Mouse (Mus musculus): ENCODE results near the gene Arntl2.

DNA sequence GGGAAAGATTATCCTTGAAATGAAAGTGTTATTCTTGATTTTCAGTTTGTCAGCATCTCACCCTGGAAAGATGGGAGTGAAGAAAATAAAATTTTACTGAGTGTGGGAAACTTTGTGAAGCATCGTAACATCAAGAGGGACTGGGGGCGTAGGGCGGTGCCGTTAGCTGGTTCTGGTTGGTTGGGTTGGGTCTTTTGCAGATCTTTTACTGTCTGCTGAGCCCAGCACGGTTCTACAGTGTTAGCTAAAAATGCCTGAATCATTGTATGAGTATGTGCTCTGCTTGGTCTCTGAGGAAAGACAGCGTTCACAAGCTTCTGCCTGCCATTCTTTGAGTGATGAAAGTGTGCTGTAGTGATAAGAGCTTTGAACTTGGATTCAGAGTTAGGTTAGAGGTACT lies 78.6 kb downstream of the Arntl2 start:
- TF ChIP-seq CTCF (IDR thresholded peaks at IDR 0.05; ENCODE audit: insufficient read depth, low read depth, low read length) (no peak), POLR2A (IDR thresholded peaks at IDR 0.05; ENCODE audit: insufficient read depth, low read depth, low read length) (no peak)

All from olfactory bulb, adult 2 months (tissue).